Mouse (Mus musculus) lung, adult 2 months (tissue): ENCODE measurements around the gene Tmem267.

ENCODE experiments used
- CTCF ChIP-seq: fragments of 200-500 bp; IDR thresholded peaks from 2 replicates; pipeline ENCODE4 v1.5.1; 2011; ENCODE audit warnings: mild to moderate bottlenecking, low read length, control low read depth; ENCODE audit not compliant: insufficient read depth
- POLR2A ChIP-seq: fragments of 200-500 bp; IDR thresholded peaks from 2 replicates; pipeline ENCODE4 v1.6.1; 2011; ENCODE audit warnings: low read depth, mild to moderate bottlenecking, control low read depth, low read length, borderline replicate concordance; ENCODE audit errors: extremely low read depth

DNA sequence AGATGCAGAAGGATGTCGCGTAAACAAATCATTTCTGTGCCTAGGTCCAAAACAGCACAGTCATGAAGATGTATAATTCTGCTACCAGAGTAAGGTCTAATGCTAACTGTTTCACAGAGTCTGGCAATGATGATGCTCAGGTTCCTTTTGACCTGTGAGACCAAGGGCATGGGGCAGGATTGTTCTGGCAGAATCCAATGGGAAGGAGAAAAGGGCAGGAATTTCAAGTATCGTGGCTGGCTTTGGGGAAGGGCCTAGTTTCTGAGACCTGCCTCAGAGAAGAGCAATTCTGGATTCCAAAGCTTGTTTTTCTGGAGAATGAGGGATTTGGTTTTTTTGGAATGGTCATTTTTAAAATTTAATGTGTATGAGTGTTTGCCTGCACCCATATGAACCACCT is 131.0 kb downstream of the Tmem267 start:
- no peak for TF ChIP-seq CTCF
- no peak for TF ChIP-seq POLR2A
